Mouse (Mus musculus) G1E (cell line): ENCODE results near the gene Clybl. TPM values are rescaled to one million over a fixed set of nuclear protein-coding genes. Genes with fewer than 3 reads are reported as not detected.

Experiments used
- ATAC-seq: 2 replicates; pipeline ENCODE4 v1.8.0; 2016; ENCODE audit warnings: mild to moderate bottlenecking; ENCODE audit not compliant: insufficient number of reproducible peaks, poor library complexity, low FRiP score, severe bottlenecking; ENCODE audit errors: extremely low read depth
- DNase-seq: peaks from one replicate; pipeline ENCODE4 v3.0.0; 2012; ENCODE audit warnings: low spot score
- H3K27me3 ChIP-seq: 2 replicates; pipeline ENCODE4 v1.6.1; 2012; ENCODE audit warnings: mild to moderate bottlenecking, low read length, inconsistent platforms; ENCODE audit not compliant: insufficient read depth
- H3K36me3 ChIP-seq: replicated peaks from 2 replicates; pipeline ENCODE3; 2012; ENCODE audit warnings: mild to moderate bottlenecking, inconsistent platforms
- H3K4me1 ChIP-seq: 2 replicates; pipeline ENCODE4 v1.6.1; 2012; ENCODE audit warnings: low read depth, low read length, inconsistent platforms, mixed read lengths; ENCODE audit not compliant: insufficient read depth
- H3K4me3 ChIP-seq: 2 replicates; pipeline ENCODE4 v1.5.1; 2012; ENCODE audit warnings: low read depth, mild to moderate bottlenecking, inconsistent platforms, low read length, moderate library complexity, mixed read lengths
- H3K9me3 ChIP-seq: replicated peaks from 2 replicates; pipeline ENCODE4 v1.6.1; 2012; ENCODE audit warnings: inconsistent platforms
- CTCF ChIP-seq: IDR thresholded peaks from 2 replicates; pipeline ENCODE4 v1.5.1; 2012; ENCODE audit warnings: low read depth, low read length, inconsistent platforms, mixed read lengths
- GATA1 ChIP-seq: IDR thresholded peaks from 2 replicates; pipeline ENCODE4 v1.6.1; 2012; ENCODE audit warnings: borderline replicate concordance, low read length, inconsistent platforms, mixed read lengths
- GATA2 ChIP-seq: IDR thresholded peaks from 2 replicates; pipeline ENCODE4 v1.6.1; 2012; ENCODE audit warnings: low read depth, low read length, inconsistent platforms, borderline replicate concordance
- POLR2AphosphoS5 ChIP-seq: IDR thresholded peaks from 2 replicates; pipeline ENCODE4 v1.6.1; 2012; ENCODE audit warnings: low read depth, low read length, inconsistent platforms; ENCODE audit not compliant: insufficient replicate concordance
- TAL1 ChIP-seq: conservative IDR thresholded peaks from 2 replicates; pipeline ENCODE4 v1.6.1; 2012; ENCODE audit warnings: low read depth, low read length, inconsistent platforms, mixed read lengths
- polyA plus RNA-seq: library from polyadenylated mRNA; stranded (reverse); fragments of >175 nt; gene quantifications from 2 replicates; pipeline ENCODE4 v1.2.3, GENCODE M21; 2012
- total RNA-seq, 2 experiments: library from RNA; stranded (forward) in 1 of 2; stranded (reverse) in 1 of 2; fragments of 200-1000 nt in 1 of 2; fragments of >200 nt in 1 of 2; fragmentation: Nextera tagmentation in 1 of 2; gene quantifications; 2 replicates each; pipeline ENCODE4 v1.2.3; 2014 to 2017

Clybl gene
- total and polyA plus RNA-seq, 3 experiments: 44.6 to 263 (median 45.1) TPM

DNA sequence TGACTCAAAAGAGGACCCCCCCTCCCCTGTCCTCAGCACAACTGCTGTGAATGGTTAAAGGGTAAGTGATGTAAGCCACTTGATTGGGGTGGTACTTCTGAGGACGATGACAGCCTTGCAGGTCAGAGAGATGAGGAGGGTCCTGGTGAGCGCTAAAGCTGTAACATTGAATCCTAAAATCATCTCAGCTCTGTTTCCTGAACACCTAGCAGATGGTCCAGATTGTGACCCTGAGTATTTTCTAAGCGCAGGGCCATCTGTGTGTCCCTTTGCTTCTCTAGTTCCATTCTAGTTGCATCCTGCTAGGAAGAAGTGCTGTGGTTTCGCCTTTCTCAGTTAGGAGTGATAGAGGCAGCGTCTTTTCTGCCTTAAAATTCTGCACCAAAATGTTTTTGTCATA, 158.6 kb downstream of the Clybl start:
- ATAC-seq: no peak
- Histone ChIP-seq H3K27me3 (no peaks in the 10 kb centered on the region), H3K4me3 (no peak overlapping the region), H3K9me3 (no peaks in the 10 kb centered on the region), H3K36me3 (peaks cover 30% of the 10 kb centered on the region), H3K4me1 (no peaks in the 10 kb centered on the region)
- TF ChIP-seq GATA2: no peak
- TF ChIP-seq CTCF: no peak
- TF ChIP-seq TAL1: no peak
- no peak for TF ChIP-seq GATA1
- TF ChIP-seq POLR2AphosphoS5: no peak
- no peak for DNase-seq

DNA sequence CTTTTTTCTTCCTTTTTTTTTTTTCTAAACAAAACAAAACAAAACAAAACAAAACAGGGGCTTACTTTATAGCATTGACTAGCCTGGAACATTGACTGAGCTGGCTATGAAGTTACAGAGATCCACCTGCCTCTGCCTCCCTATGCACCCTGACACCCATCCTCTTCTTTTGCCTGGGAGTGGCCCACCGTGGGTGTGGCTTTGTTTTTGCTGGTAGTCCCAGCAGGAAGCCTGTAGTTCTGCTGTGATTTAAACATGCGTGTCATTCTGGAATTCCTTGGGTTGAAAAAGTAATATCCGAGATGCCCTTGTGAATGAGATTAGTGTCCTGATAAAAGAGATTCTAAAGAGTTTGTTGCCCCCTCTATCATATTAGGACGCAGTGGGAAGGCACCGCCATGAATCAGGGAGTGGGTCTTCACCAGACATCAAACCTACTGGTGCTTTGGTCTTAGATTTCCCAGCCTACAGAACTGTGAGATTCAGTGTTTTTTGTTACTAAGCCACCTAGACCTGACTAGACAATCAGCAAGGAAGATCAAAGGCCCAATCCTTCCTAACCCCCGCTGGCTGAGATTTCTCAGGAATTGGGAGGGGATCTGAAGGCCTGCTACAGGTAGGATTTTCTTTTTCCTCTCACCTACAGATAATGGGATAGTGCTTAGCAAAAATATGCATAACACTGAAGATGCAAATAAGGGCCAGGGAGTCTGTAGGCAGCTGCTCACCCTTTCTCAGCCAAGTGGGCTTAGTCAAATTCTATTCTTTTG, 160.3 kb downstream of the Clybl start:
- ATAC-seq (no peak), DNase-seq (no peak)
- no peak for TF ChIP-seq GATA1
- no peak for TF ChIP-seq TAL1
- no peak for TF ChIP-seq CTCF
- no peak for TF ChIP-seq POLR2AphosphoS5
- TF ChIP-seq GATA2: no peak
- H3K36me3 ChIP-seq: peaks cover 36% of the 10 kb centered on the region
- H3K9me3 ChIP-seq: no peaks in the 10 kb centered on the region
- H3K4me1 ChIP-seq: no peaks in the 10 kb centered on the region
- H3K27me3 ChIP-seq: no peaks in the 10 kb centered on the region
- H3K4me3 ChIP-seq: no peak overlapping the region

DNA sequence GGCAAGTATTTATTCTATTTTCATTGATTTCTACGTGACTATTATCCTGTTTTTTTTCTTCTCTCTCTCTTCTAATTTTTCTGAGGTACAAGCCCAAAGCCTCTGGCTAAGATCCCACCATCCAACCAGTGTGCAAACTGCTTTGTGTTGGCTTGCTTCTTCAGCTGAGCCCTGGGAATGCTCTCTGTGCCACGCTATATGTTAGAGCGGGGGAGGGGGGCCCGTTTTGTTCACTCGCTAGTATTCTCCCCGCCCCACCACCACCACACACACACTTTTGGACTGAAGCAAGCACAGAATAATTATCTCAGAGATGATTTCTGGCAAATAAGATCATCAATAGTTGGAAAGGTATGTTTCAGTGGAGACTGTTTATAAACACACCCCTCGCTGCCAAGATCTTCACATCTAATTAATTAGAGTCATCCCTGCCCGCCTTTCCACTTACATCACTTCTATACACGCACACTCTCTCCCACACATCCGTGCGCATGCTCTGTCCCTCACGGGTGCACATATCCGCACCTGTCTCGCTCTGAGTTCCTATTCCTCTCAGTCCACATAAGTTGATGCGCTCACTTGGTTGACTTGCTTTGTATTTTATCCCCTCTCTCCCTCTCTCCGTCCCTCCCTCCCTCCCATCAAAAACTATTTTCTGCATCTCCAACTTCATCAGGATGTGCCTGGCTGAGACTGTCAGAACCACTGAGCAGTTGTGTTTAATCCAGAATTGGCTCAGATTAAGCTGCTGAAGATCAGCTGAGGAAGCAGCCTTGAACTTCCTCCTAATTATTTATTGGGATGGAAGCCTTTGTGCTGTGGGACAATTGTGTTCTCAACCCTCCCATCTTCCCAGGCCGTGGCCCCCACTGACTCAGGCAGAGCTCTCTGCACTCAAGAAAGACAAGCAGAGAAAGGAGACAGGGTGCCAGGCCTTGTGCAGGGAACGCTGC, 163.0 kb downstream of the Clybl start:
- Histone ChIP-seq H3K4me3 (no peak overlapping the region), H3K4me1 (no peaks in the 10 kb centered on the region), H3K36me3 (peaks cover 24% of the 10 kb centered on the region), H3K27me3 (no peaks in the 10 kb centered on the region), H3K9me3 (no peaks in the 10 kb centered on the region)
- TF ChIP-seq GATA2 (no peak), CTCF (no peak), GATA1 (no peak), POLR2AphosphoS5 (no peak), TAL1 (no peak)
- ATAC-seq: no peak
- DNase-seq: no peak

DNA sequence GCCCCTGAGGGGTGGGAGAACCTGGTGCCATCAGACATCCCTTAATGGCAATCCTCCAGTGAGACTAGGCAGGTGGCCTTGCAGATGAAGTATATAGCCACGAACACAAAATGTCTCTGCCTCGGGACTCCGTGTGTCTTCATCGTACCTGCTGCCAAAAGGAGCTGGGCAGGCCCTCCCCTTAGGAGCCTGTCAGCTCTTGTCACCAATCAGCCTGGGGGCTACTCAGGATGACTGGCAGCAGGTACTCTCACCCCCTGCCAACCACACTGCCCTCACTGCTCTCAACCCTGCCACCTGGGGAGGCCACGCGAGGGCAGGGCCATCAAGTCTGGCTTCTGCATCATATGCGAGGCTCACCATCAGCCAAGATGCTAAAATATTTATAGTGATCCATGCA, 166.6 kb downstream of the Clybl start:
- H3K36me3 ChIP-seq: peaks cover 20% of the 10 kb centered on the region

GRCm38 (mm10) chr14:122349326-122349725, 167.8 kb downstream of the Clybl start:
- DNase-seq: no peak
- Histone ChIP-seq H3K9me3 (no peaks in the 10 kb centered on the region), H3K27me3 (no peaks in the 10 kb centered on the region), H3K36me3 (peaks cover 20% of the 10 kb centered on the region), H3K4me3 (no peak overlapping the region), H3K4me1 (no peaks in the 10 kb centered on the region)
- no peak for ATAC-seq
- TF ChIP-seq GATA2 (no peak), TAL1 (no peak), POLR2AphosphoS5 (no peak), GATA1 (no peak), CTCF (no peak)

More for the DNA sequence above, 166.6 kb downstream of the Clybl start:
- no peak overlapping the region for H3K4me3 ChIP-seq
- ATAC-seq (no peak), DNase-seq (no peak)
- no peaks in the 10 kb centered on the region for H3K9me3 ChIP-seq
- TF ChIP-seq GATA1: no peak
- TF ChIP-seq POLR2AphosphoS5: no peak
- TF ChIP-seq GATA2: no peak
- no peak for TF ChIP-seq CTCF
- TF ChIP-seq TAL1: no peak
- H3K27me3 ChIP-seq: no peaks in the 10 kb centered on the region
- H3K4me1 ChIP-seq: no peaks in the 10 kb centered on the region

DNA sequence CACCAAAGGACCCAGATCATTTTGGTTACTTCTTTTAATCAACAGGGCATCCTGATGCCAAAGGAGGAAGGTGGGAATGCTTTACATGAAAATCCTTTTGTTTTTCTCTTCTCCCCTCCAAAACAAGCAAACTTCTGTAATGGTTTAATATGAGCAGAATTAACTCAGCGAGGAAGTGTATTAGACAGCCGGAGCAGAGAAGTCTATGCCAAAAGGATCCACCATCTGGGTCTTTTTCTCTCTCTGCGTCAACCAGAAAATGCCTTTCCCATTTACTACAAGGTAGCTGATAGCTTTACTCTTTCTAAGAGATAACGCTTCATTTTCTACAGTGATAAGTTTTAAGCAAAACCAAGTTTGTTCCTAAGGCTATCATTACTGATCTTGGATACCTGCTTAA, 168.3 kb downstream of the Clybl start:
- H3K27me3 ChIP-seq: no peaks in the 10 kb centered on the region
- H3K4me1 ChIP-seq: no peaks in the 10 kb centered on the region
- ATAC-seq: no peak
- peaks cover 17% of the 10 kb centered on the region for H3K36me3 ChIP-seq
- TF ChIP-seq GATA1 (no peak), POLR2AphosphoS5 (no peak), TAL1 (no peak), CTCF (no peak), GATA2 (no peak)
- no peaks in the 10 kb centered on the region for H3K9me3 ChIP-seq
- no peak overlapping the region for H3K4me3 ChIP-seq
- DNase-seq: no peak
